Mouse (Mus musculus) liver, embryonic 14.5 days (tissue): ENCODE results near the gene 0610012G03Rik.

ENCODE experiments used
- CTCF ChIP-seq: IDR thresholded peaks from 2 replicates; pipeline ENCODE4 v1.5.1; 2016; ENCODE audit warnings: antibody characterized with exemption, low read depth, control low read depth
- EP300 ChIP-seq: IDR thresholded peaks from 2 replicates; pipeline ENCODE4 v1.6.1; 2016; ENCODE audit warnings: antibody characterized with exemption, low read depth

DNA sequence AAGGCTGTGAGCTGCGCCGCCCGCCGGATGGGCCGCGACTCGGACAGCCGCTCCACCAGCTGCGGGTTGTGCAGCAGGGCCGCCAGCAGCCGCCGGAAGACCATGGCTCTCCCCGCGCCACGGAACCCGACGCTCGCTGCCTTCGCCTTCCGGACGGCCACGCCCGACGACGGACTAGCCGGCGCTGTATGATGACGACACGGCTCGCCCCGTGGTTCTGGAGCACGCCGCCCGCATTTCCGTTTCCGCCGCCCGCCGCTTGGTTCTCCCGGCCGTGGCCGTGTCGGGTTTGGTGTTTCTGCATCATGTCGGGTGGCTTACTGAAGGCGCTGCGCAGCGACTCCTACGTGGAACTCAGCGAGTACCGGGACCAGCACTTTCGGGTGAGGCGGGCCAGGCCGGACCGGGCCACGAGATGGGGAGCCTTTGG, at the start of gene 0610012G03Rik, which contains the start of gene Ncbp2:
- no peak for TF ChIP-seq CTCF
- TF ChIP-seq EP300: no peak
